16 mouse cellular contexts compared by ENCODE assay signal in the genomic region with DNA sequence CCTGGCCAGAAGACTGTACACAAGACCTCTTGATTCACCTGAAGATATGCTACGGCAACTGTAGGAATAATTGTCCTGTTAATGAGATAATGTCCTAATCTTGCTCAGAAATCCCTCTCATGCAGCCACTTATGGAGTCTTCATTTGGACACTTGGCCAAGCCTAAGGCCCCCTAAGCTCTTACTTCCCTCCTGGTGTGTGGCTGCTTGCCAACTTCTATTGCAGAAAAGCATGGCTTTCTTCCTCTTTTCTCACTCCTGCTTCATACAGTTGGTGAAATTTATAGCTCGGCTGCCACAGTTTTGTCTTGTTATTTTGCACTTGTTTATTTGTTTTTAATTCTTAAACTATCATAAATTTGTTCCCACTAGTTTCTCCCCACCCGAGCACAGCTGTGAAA.
DNase-seq lines count a peak whose midpoint lies in the region; ATAC-seq lines count a peak whose summit lies in the region.
"Had no signal": no experiment of that assay in that cellular context is flagged by ENCODE, and none has a peak within 500 bp of the region (broad histone marks: within the 10 kb centered on the region; RNA-seq: fewer than 3 reads in every experiment).

No protein-coding gene starts in this region.

- H3K9me3 ChIP-seq in embryonic facial prominence, embryonic 14.5 days (ENCODE audit: control insufficient read depth, low read length): no peaks in the 10 kb centered on the region
- H3K9me3 ChIP-seq in embryonic facial prominence, embryonic 10.5 days: no peaks in the 10 kb centered on the region
- H3K9me3 ChIP-seq in liver, embryonic 12.5 days (replicated peaks): no peaks in the 10 kb centered on the region
- H3K9me3 ChIP-seq: heart, embryonic 13.5 days; hindbrain, embryonic 10.5 days; liver, embryonic 15.5 days; neural tube, embryonic 12.5 days had no signal

- H3K4me2 ChIP-seq in embryonic facial prominence, embryonic 14.5 days (ENCODE audit: low read depth, low read length): no peak overlapping the region
- H3K4me2 ChIP-seq in liver, embryonic 12.5 days: no peak overlapping the region
- H3K4me2 ChIP-seq: heart, embryonic 13.5 days; liver, embryonic 15.5 days; neural tube, embryonic 12.5 days had no signal

- ATAC-seq in embryonic facial prominence, embryonic 14.5 days (ENCODE audit: low read depth): no peak
- no peak for ATAC-seq in liver, embryonic 12.5 days
- ATAC-seq: midbrain, embryonic 16.5 days had no signal

- H3K36me3 ChIP-seq in embryonic facial prominence, embryonic 14.5 days (ENCODE audit: control insufficient read depth, insufficient read depth, low read length): no peaks in the 10 kb centered on the region
- H3K36me3 ChIP-seq in embryonic facial prominence, embryonic 10.5 days (replicated peaks): no peaks in the 10 kb centered on the region
- H3K36me3 ChIP-seq in liver, embryonic 12.5 days: no peaks in the 10 kb centered on the region
- H3K36me3 ChIP-seq: heart, embryonic 13.5 days; hindbrain, embryonic 10.5 days; liver, embryonic 15.5 days; neural tube, embryonic 12.5 days had no signal

- no peak overlapping the region for H3K4me3 ChIP-seq in embryonic facial prominence, embryonic 14.5 days (ENCODE audit: low read depth, low read length)
- no peak overlapping the region for H3K4me3 ChIP-seq in embryonic facial prominence, embryonic 10.5 days
- no peak overlapping the region for H3K4me3 ChIP-seq in liver, embryonic 12.5 days
- H3K4me3 ChIP-seq: heart, embryonic 13.5 days; hindbrain, embryonic 10.5 days; liver, embryonic 15.5 days; neural tube, embryonic 12.5 days had no signal

- no peak overlapping the region for H3K9ac ChIP-seq in embryonic facial prominence, embryonic 14.5 days (ENCODE audit: low read depth, low read length)
- no peak overlapping the region for H3K9ac ChIP-seq in liver, embryonic 12.5 days
- H3K9ac ChIP-seq: heart, embryonic 13.5 days; liver, embryonic 15.5 days; neural tube, embryonic 12.5 days had no signal

- no peak overlapping the region for H3K27ac ChIP-seq in embryonic facial prominence, embryonic 14.5 days (replicated peaks; ENCODE audit: low read depth, low read length)
- H3K27ac ChIP-seq in embryonic facial prominence, embryonic 10.5 days (replicated peaks): no peak overlapping the region
- H3K27ac ChIP-seq in liver, embryonic 12.5 days: no peak overlapping the region
- H3K27ac ChIP-seq: heart, embryonic 13.5 days; hindbrain, embryonic 10.5 days; liver, embryonic 15.5 days; macrophage; neural tube, embryonic 12.5 days had no signal

- peak; percentile 39 for DNase-seq in embryonic facial prominence, embryonic 14.5 days (ENCODE audit: low spot score)
- no peak for DNase-seq in embryonic facial prominence, embryonic 10.5 days (ENCODE audit: low spot score)
- DNase-seq in liver (peak; percentile 4), MEL-GATA-1-ER (ENCODE audit: extremely low read depth, low read depth) (peak; percentile 7)
- peak; percentile 7 to 9 for DNase-seq in cerebellum, postnatal 36 days
- DNase-seq in layer of hippocampus, adult 9-10 months (ENCODE audit: low spot score): no peak
- DNase-seq in yolk sac, embryonic 10.5 days (ENCODE audit: low spot score): no peak
- DNase-seq: adrenal gland, adult 8-10 months; gastrocnemius, postnatal 14 days had no signal

- no peaks in the 10 kb centered on the region for H3K27me3 ChIP-seq in embryonic facial prominence, embryonic 14.5 days (replicated peaks; ENCODE audit: control insufficient read depth, insufficient read depth, low read length)
- no peaks in the 10 kb centered on the region for H3K27me3 ChIP-seq in embryonic facial prominence, embryonic 10.5 days (replicated peaks; ENCODE audit: low read depth, poor library complexity, severe bottlenecking)
- H3K27me3 ChIP-seq in liver, embryonic 12.5 days (replicated peaks): no peaks in the 10 kb centered on the region
- H3K27me3 ChIP-seq: heart, embryonic 13.5 days; liver, embryonic 15.5 days; neural tube, embryonic 12.5 days had no signal

- H3K4me1 ChIP-seq in embryonic facial prominence, embryonic 14.5 days (ENCODE audit: control insufficient read depth, insufficient read depth, low read length): no peaks in the 10 kb centered on the region
- H3K4me1 ChIP-seq in embryonic facial prominence, embryonic 10.5 days: no peaks in the 10 kb centered on the region
- H3K4me1 ChIP-seq in liver, embryonic 12.5 days: no peaks in the 10 kb centered on the region
- H3K4me1 ChIP-seq: heart, embryonic 13.5 days; hindbrain, embryonic 10.5 days; liver, embryonic 15.5 days; neural tube, embryonic 12.5 days had no signal

- WGBS in embryonic facial prominence, embryonic 14.5 days: 73% methylated on average over 3 of the region's 3 CpGs
- WGBS in embryonic facial prominence, embryonic 10.5 days: 87% methylated on average over 3 of the region's 3 CpGs
- 49% methylated on average over 3 of the region's 3 CpGs for WGBS in liver, embryonic 12.5 days (ENCODE audit: insufficient replicate concordance)

Comparison
In these comparisons a context has a peak if more than half of its experiments do, and no peak if none do; other contexts are left out.
1. DNase-seq: peak in embryonic facial prominence, embryonic 14.5 days (single experiment), liver (single experiment), MEL-GATA-1-ER (single experiment) and cerebellum, postnatal 36 days (2 of 2); none in embryonic facial prominence, embryonic 10.5 days (single experiment), layer of hippocampus, adult 9-10 months (single experiment) and yolk sac, embryonic 10.5 days (single experiment).